Mouse (Mus musculus): Measurements from ENCODE around the gene Prame.
"Not testable (repeated sequence)": the region's sequence is repeated elsewhere in the genome, so short reads cannot be mapped to it uniquely, and the experiment has no call there.

Prame gene

GRCm38 (mm10) chrX:135627605-135628004 lies at the start of gene Prame:
Prame (minus strand) TSS chrX:135627705.
- no peak for DNase-seq (ENCODE audit: low read depth, low spot score)

- peak; percentile 20 for DNase-seq (ENCODE audit: low read depth, low spot score)
These were observed 24.8 kb upstream of the Prame start for GRCm38 (mm10) chrX:135652173-135652772.

GRCm38 (mm10) chrX:135601298-135602029 lies 26.0 kb downstream of the Prame start:
- DNase-seq (ENCODE audit: low read depth, low spot score): peak; percentile 19

- DNase-seq (ENCODE audit: low read depth, low spot score): no peak
These were observed 28.8 kb downstream of the Prame start, which contains the start of gene Nxf7 for GRCm38 (mm10) chrX:135598677-135599076. Nxf7 (minus strand) TSS chrX:135598777.

- no peak for DNase-seq (ENCODE audit: low read depth, low spot score)
These were observed 29.4 kb downstream of the Prame start for GRCm38 (mm10) chrX:135598096-135598495.

GRCm38 (mm10) chrX:135576412-135576811 lies 51.1 kb downstream of the Prame start:
- DNase-seq (ENCODE audit: low read depth, low spot score): no peak

- not testable (repeated sequence) for DNase-seq (ENCODE audit: low read depth, low spot score)
These were observed 52.4 kb downstream of the Prame start for GRCm38 (mm10) chrX:135574958-135575628.

GRCm38 (mm10) chrX:135574261-135574957 lies 53.1 kb downstream of the Prame start:
- DNase-seq (ENCODE audit: low read depth, low spot score): peak; percentile 20

- DNase-seq (ENCODE audit: low read depth, low spot score): peak; percentile 39
These were observed 58.0 kb downstream of the Prame start for GRCm38 (mm10) chrX:135569467-135569866.

GRCm38 (mm10) chrX:135564934-135565333 lies 62.6 kb downstream of the Prame start:
- not testable (repeated sequence) for DNase-seq (ENCODE audit: low read depth, low spot score)
